ENCODE assay signal across 23 mouse cellular contexts in genomic region chr3:27825985-27826384, GRCm38 (mm10).
DNase-seq lines count a peak whose midpoint lies in the region; ATAC-seq and TF ChIP-seq lines count a peak whose summit lies in the region.
"Had no signal": no experiment of that assay in that cellular context is flagged by ENCODE, and none has a peak within 500 bp of the region (broad histone marks: within the 10 kb centered on the region; RNA-seq: fewer than 3 reads in every experiment).

No protein-coding gene starts in this region.

- H3K27ac ChIP-seq in intestine, embryonic 16.5 days (ENCODE audit: low read length) = no peak overlapping the region
- no peak overlapping the region for H3K27ac ChIP-seq in intestine, embryonic 15.5 days
- no peak overlapping the region for H3K27ac ChIP-seq in intestine, postnatal 0 days (ENCODE audit: low read depth, low read length)
- H3K27ac ChIP-seq: embryonic facial prominence, embryonic 10.5 days; embryonic facial prominence, embryonic 12.5 days; forebrain, embryonic 13.5 days; forebrain, embryonic 15.5 days had no signal

- TF ChIP-seq CTCF in intestine, postnatal 0 days (IDR thresholded peaks at IDR 0.05; ENCODE audit: low read depth) = no peak

- peak; percentile 72 for DNase-seq in heart, adult 11 months
- DNase-seq in heart, postnatal 4 days = no peak
- DNase-seq: adrenal gland, adult 8-10 months; adrenal gland, postnatal 14 days; adrenal gland, postnatal 36 days; B cell, adult 2 months; cerebellum, adult 11-12 months; cerebellum, adult 2 months; cerebellum, adult 9-10 months; cerebellum, postnatal 10 days; cerebellum, postnatal 25 days had no signal

- H3K4me3 ChIP-seq in intestine, embryonic 16.5 days (ENCODE audit: low read length) = no peak overlapping the region
- no peak overlapping the region for H3K4me3 ChIP-seq in intestine, embryonic 15.5 days (replicated peaks)
- no peak overlapping the region for H3K4me3 ChIP-seq in intestine, postnatal 0 days (ENCODE audit: low read depth, low read length)
- H3K4me3 ChIP-seq: embryonic facial prominence, embryonic 10.5 days; embryonic facial prominence, embryonic 12.5 days; forebrain, embryonic 13.5 days; forebrain, embryonic 15.5 days had no signal

- H3K9me3 ChIP-seq in intestine, embryonic 16.5 days (ENCODE audit: control insufficient read depth, low read length) = no peaks in the 10 kb centered on the region
- H3K9me3 ChIP-seq in intestine, embryonic 15.5 days = no peaks in the 10 kb centered on the region
- H3K9me3 ChIP-seq in intestine, postnatal 0 days (ENCODE audit: control insufficient read depth) = no peaks in the 10 kb centered on the region
- H3K9me3 ChIP-seq: embryonic facial prominence, embryonic 10.5 days; embryonic facial prominence, embryonic 12.5 days; forebrain, embryonic 13.5 days; forebrain, embryonic 15.5 days; G1E had no signal

- no peak overlapping the region for H3K4me2 ChIP-seq in intestine, embryonic 16.5 days (ENCODE audit: low read depth, low read length)
- no peak overlapping the region for H3K4me2 ChIP-seq in intestine, embryonic 15.5 days (replicated peaks)
- H3K4me2 ChIP-seq in intestine, postnatal 0 days (replicated peaks; ENCODE audit: low read depth) = no peak overlapping the region
- H3K4me2 ChIP-seq: embryonic facial prominence, embryonic 12.5 days; forebrain, embryonic 13.5 days; forebrain, embryonic 15.5 days had no signal

- H3K27me3 ChIP-seq in intestine, embryonic 16.5 days (replicated peaks; ENCODE audit: control insufficient read depth, insufficient read depth, low read length) = no peaks in the 10 kb centered on the region
- H3K27me3 ChIP-seq in intestine, embryonic 15.5 days (replicated peaks) = no peaks in the 10 kb centered on the region
- H3K27me3 ChIP-seq in intestine, postnatal 0 days (replicated peaks; ENCODE audit: control insufficient read depth, insufficient read depth, low read length) = no peaks in the 10 kb centered on the region
- H3K27me3 ChIP-seq: CH12.LX; embryonic facial prominence, embryonic 12.5 days; forebrain, embryonic 13.5 days; forebrain, embryonic 15.5 days; Patski had no signal

- WGBS in intestine, embryonic 16.5 days = 62% methylated on average over 4 of the region's 4 CpGs
- 71% methylated on average over 4 of the region's 4 CpGs for whole genome bisulfite sequencing in intestine, embryonic 15.5 days
- 47% methylated on average over 4 of the region's 4 CpGs for whole genome bisulfite sequencing in intestine, postnatal 0 days

- H3K4me1 ChIP-seq in intestine, embryonic 16.5 days (ENCODE audit: control insufficient read depth, insufficient read depth, low read length) = no peaks in the 10 kb centered on the region
- H3K4me1 ChIP-seq in intestine, embryonic 15.5 days (replicated peaks) = no peaks in the 10 kb centered on the region
- no peaks in the 10 kb centered on the region for H3K4me1 ChIP-seq in intestine, postnatal 0 days (replicated peaks; ENCODE audit: control insufficient read depth, insufficient read depth, low read length)
- H3K4me1 ChIP-seq: embryonic facial prominence, embryonic 10.5 days; embryonic facial prominence, embryonic 12.5 days; forebrain, embryonic 13.5 days; forebrain, embryonic 15.5 days had no signal

- peak; percentile 48 for ATAC-seq in intestine, embryonic 16.5 days
- ATAC-seq in intestine, embryonic 15.5 days = no peak
- peak; percentile 59 for ATAC-seq in intestine, postnatal 0 days
- ATAC-seq: activated CD4-positive, CD25-positive, alpha-beta regulatory T cell, adult 4 months; CD4-positive, CD25-positive, alpha-beta regulatory T cell, adult 4 months; forebrain, embryonic 13.5 days; forebrain, embryonic 15.5 days; Patski had no signal

- no peaks in the 10 kb centered on the region for H3K36me3 ChIP-seq in intestine, embryonic 16.5 days (ENCODE audit: control insufficient read depth, insufficient read depth, low read length)
- no peaks in the 10 kb centered on the region for H3K36me3 ChIP-seq in intestine, embryonic 15.5 days
- no peaks in the 10 kb centered on the region for H3K36me3 ChIP-seq in intestine, postnatal 0 days (ENCODE audit: control insufficient read depth, insufficient read depth)
- H3K36me3 ChIP-seq: embryonic facial prominence, embryonic 10.5 days; embryonic facial prominence, embryonic 12.5 days; forebrain, embryonic 15.5 days; G1E had no signal

- H3K9ac ChIP-seq in intestine, embryonic 16.5 days (ENCODE audit: low read depth, low read length) = no peak overlapping the region
- no peak overlapping the region for H3K9ac ChIP-seq in intestine, embryonic 15.5 days
- no peak overlapping the region for H3K9ac ChIP-seq in intestine, postnatal 0 days (ENCODE audit: low read depth, low read length)
- H3K9ac ChIP-seq: embryonic facial prominence, embryonic 12.5 days; forebrain, embryonic 13.5 days; forebrain, embryonic 15.5 days had no signal
